Mouse (Mus musculus) olfactory bulb, adult 2 months (tissue): ENCODE results near the gene Cnot8. TPM values are rescaled to one million over a fixed set of nuclear protein-coding genes. Genes with fewer than 3 reads are reported as not detected.

Experiments used
- H3K27ac ChIP-seq: fragments of 200-500 bp; 2 replicates; pipeline ENCODE4 v1.5.1; 2012; ENCODE audit warnings: low read depth, low read length; ENCODE audit not compliant: insufficient read depth
- H3K4me1 ChIP-seq: fragments of 200-500 bp; 2 replicates; pipeline ENCODE4 v1.6.1; 2012; ENCODE audit warnings: low read length; ENCODE audit not compliant: control insufficient read depth, insufficient read depth
- H3K4me3 ChIP-seq: fragments of 200-500 bp; 2 replicates; pipeline ENCODE4 v1.5.1; 2012; ENCODE audit warnings: mild to moderate bottlenecking, low read depth, low read length, moderate library complexity; ENCODE audit not compliant: insufficient read depth
- CTCF ChIP-seq: fragments of 200-500 bp; IDR thresholded peaks from 2 replicates; pipeline ENCODE4 v1.5.1; 2012; ENCODE audit warnings: low read depth, mild to moderate bottlenecking, low read length, moderate library complexity; ENCODE audit not compliant: insufficient read depth
- POLR2A ChIP-seq: fragments of 200-500 bp; IDR thresholded peaks from 2 replicates; pipeline ENCODE4 v1.6.1; 2012; ENCODE audit warnings: mild to moderate bottlenecking, low read depth, low read length, moderate library complexity; ENCODE audit not compliant: insufficient read depth
- WGBS: fragments of 180-500 bp; shearing (Covaris S2); methylation state at CpG from one replicate; pipeline ENCODE4 v1.1.7; 2018; 5-methylcytosine and 5-hydroxymethylcytosine counted together
- polyA plus RNA-seq: library from polyadenylated mRNA; stranded (reverse); fragments of >200 nt; gene quantifications from 2 replicates; pipeline ENCODE4 v1.2.4, GENCODE M21; 2012; ENCODE audit warnings: low replicate concordance; ENCODE audit not compliant: missing spikeins, insufficient read depth, insufficient read length

The Cnot8 gene
- polyA plus RNA-seq, 1 experiment: not detected

- 90% methylated on average over 11 of the region's 11 CpGs for WGBS
- TF ChIP-seq POLR2A (no peak), CTCF (no peak)
- no peak overlapping the region for H3K27ac ChIP-seq
Observed at GRCm38 (mm10) chr11:58138821-58139220, 34.9 kb downstream of the Cnot8 start.

GRCm38 (mm10) chr11:58139466-58139865, 35.5 kb downstream of the Cnot8 start:
- no peaks in the 10 kb centered on the region for H3K4me1 ChIP-seq
- TF ChIP-seq POLR2A (no peak), CTCF (no peak)
- 89% methylated on average over 3 of the region's 3 CpGs for WGBS
- no peak overlapping the region for H3K27ac ChIP-seq
- no peak overlapping the region for H3K4me3 ChIP-seq

More at GRCm38 (mm10) chr11:58138821-58139220, 34.9 kb downstream of the Cnot8 start:
- no peaks in the 10 kb centered on the region for H3K4me1 ChIP-seq
- no peak overlapping the region for H3K4me3 ChIP-seq

- Histone ChIP-seq H3K4me3 (no peak overlapping the region), H3K4me1 (no peaks in the 10 kb centered on the region), H3K27ac (no peak overlapping the region)
- WGBS: 90% methylated on average over 9 of the region's 9 CpGs
- TF ChIP-seq POLR2A (no peak), CTCF (no peak)
Observed at GRCm38 (mm10) chr11:58143704-58144426, 39.9 kb downstream of the Cnot8 start.

- H3K4me3 ChIP-seq: no peak overlapping the region
- 53% methylated on average over 5 of the region's 5 CpGs for WGBS
Observed at GRCm38 (mm10) chr11:58146241-58146640, 42.3 kb downstream of the Cnot8 start.

GRCm38 (mm10) chr11:58155458-58155857, 51.5 kb downstream of the Cnot8 start:
- WGBS: 91% methylated on average over 9 of the region's 9 CpGs
- no peak overlapping the region for H3K27ac ChIP-seq
- no peaks in the 10 kb centered on the region for H3K4me1 ChIP-seq
- H3K4me3 ChIP-seq: no peak overlapping the region
- TF ChIP-seq CTCF (no peak), POLR2A (no peak)

More at GRCm38 (mm10) chr11:58146241-58146640, 42.3 kb downstream of the Cnot8 start:
- H3K27ac ChIP-seq: no peak overlapping the region
- no peaks in the 10 kb centered on the region for H3K4me1 ChIP-seq
- no peak for TF ChIP-seq CTCF
- no peak for TF ChIP-seq POLR2A

GRCm38 (mm10) chr11:58156871-58157270, 52.9 kb downstream of the Cnot8 start:
- 89% methylated on average over 3 of the region's 3 CpGs for WGBS
- Histone ChIP-seq H3K4me3 (no peak overlapping the region), H3K27ac (no peak overlapping the region), H3K4me1 (no peaks in the 10 kb centered on the region)
- no peak for TF ChIP-seq CTCF
- TF ChIP-seq POLR2A: no peak

- no peak overlapping the region for H3K27ac ChIP-seq
- no peaks in the 10 kb centered on the region for H3K4me1 ChIP-seq
- no peak for TF ChIP-seq POLR2A
- no peak for TF ChIP-seq CTCF
- WGBS: 95% methylated on average over 2 of the region's 2 CpGs
- no peak overlapping the region for H3K4me3 ChIP-seq
Observed at GRCm38 (mm10) chr11:58165072-58165471, 61.1 kb downstream of the Cnot8 start.

- Histone ChIP-seq H3K4me3 (peak overlapping the region; percentile 81), H3K27ac (no peak overlapping the region), H3K4me1 (no peaks in the 10 kb centered on the region)
- TF ChIP-seq CTCF: no peak
- no peak for TF ChIP-seq POLR2A
- 0% methylated on average over 8 of the region's 8 CpGs for WGBS
Observed at GRCm38 (mm10) chr11:58167822-58168166, 63.8 kb downstream of the Cnot8 start.

Other genes starting within 250 kb of the Cnot8 start
- not detected in 2 replicates for gene Larp1, start 95.1 kb upstream of the Cnot8 start, polyA plus RNA-seq
- gene Gm12248, start 11.0 kb upstream of the Cnot8 start, polyA plus RNA-seq: not detected in 2 replicates
- not detected in 2 replicates for gene Gemin5, start 64.4 kb downstream of the Cnot8 start, polyA plus RNA-seq
- not detected in 2 replicates for gene Mrpl22, start 67.5 kb downstream of the Cnot8 start, polyA plus RNA-seq
- not detected in 2 replicates for gene Igtp, start 95.4 kb downstream of the Cnot8 start, polyA plus RNA-seq
- not detected in 2 replicates for gene Irgm2, start 95.5 kb downstream of the Cnot8 start, polyA plus RNA-seq
- not detected in 2 replicates for gene 4930438A08Rik, start 170.6 kb downstream of the Cnot8 start, polyA plus RNA-seq
- gene Zfp692, start 202.9 kb downstream of the Cnot8 start, polyA plus RNA-seq: not detected in 2 replicates
- not detected in 2 replicates for gene Zfp672, start 226.2 kb downstream of the Cnot8 start, polyA plus RNA-seq
- not detected in 2 replicates for gene Sh3bp5l, start 226.6 kb downstream of the Cnot8 start, polyA plus RNA-seq